Comparison of ENCODE assay signal across 9 mouse cellular contexts in genomic region chr16:33673530-33674109, GRCm38 (mm10). TPM values are rescaled to one million over a fixed set of nuclear protein-coding genes. Genes with fewer than 3 reads are reported as not detected.
DNase-seq lines count a peak whose midpoint lies in the region; ATAC-seq lines count a peak whose summit lies in the region.
"Had no signal": no experiment of that assay in that cellular context is flagged by ENCODE, and none has a peak within 500 bp of the region (broad histone marks: within the 10 kb centered on the region; RNA-seq: fewer than 3 reads in every experiment).

No protein-coding gene starts in this region.

- H3K9ac ChIP-seq in kidney, embryonic 16.5 days (replicated peaks; ENCODE audit: low read length) = no peak overlapping the region
- H3K9ac ChIP-seq in embryonic facial prominence, embryonic 14.5 days (ENCODE audit: low read depth, low read length) = no peak overlapping the region
- H3K9ac ChIP-seq in hindbrain, embryonic 11.5 days (ENCODE audit: low read depth, low read length) = no peak overlapping the region
- H3K9ac ChIP-seq in neural tube, embryonic 12.5 days = no peak overlapping the region

- H3K27ac ChIP-seq in kidney, embryonic 16.5 days (ENCODE audit: low read length) = no peak overlapping the region
- H3K27ac ChIP-seq in embryonic facial prominence, embryonic 14.5 days (replicated peaks; ENCODE audit: low read depth, low read length) = no peak overlapping the region
- peak overlapping the region; percentile 39; the same call in 1 of the 2 replicates for H3K27ac ChIP-seq in hindbrain, embryonic 11.5 days (ENCODE audit: low read depth, low read length)
- no peak overlapping the region for H3K27ac ChIP-seq in neural tube, embryonic 12.5 days
- H3K27ac ChIP-seq: macrophage had no signal

- WGBS in kidney, embryonic 16.5 days = 45% methylated on average over 14 of the region's 14 CpGs
- WGBS in embryonic facial prominence, embryonic 14.5 days = 47% methylated on average over 14 of the region's 14 CpGs
- WGBS in hindbrain, embryonic 11.5 days = 51% methylated on average over 14 of the region's 14 CpGs
- WGBS in neural tube, embryonic 12.5 days = 54% methylated on average over 14 of the region's 14 CpGs

- no peaks in the 10 kb centered on the region for H3K36me3 ChIP-seq in kidney, embryonic 16.5 days (ENCODE audit: insufficient read depth, low read length)
- H3K36me3 ChIP-seq in embryonic facial prominence, embryonic 14.5 days (ENCODE audit: control insufficient read depth, insufficient read depth, low read length) = no peaks in the 10 kb centered on the region
- no peaks in the 10 kb centered on the region for H3K36me3 ChIP-seq in hindbrain, embryonic 11.5 days (ENCODE audit: control insufficient read depth, insufficient read depth, low read length)
- no peaks in the 10 kb centered on the region for H3K36me3 ChIP-seq in neural tube, embryonic 12.5 days

- no peak overlapping the region for H3K4me3 ChIP-seq in kidney, embryonic 16.5 days (ENCODE audit: low read length)
- H3K4me3 ChIP-seq in embryonic facial prominence, embryonic 14.5 days (ENCODE audit: low read depth, low read length) = no peak overlapping the region
- no peak overlapping the region for H3K4me3 ChIP-seq in hindbrain, embryonic 11.5 days (ENCODE audit: low read depth, low read length)
- no peak overlapping the region for H3K4me3 ChIP-seq in neural tube, embryonic 12.5 days

- peaks cover 5% of the 10 kb centered on the region; the same call in 1 of the 2 replicates for H3K4me1 ChIP-seq in kidney, embryonic 16.5 days (ENCODE audit: insufficient read depth, low read length)
- H3K4me1 ChIP-seq in embryonic facial prominence, embryonic 14.5 days (ENCODE audit: control insufficient read depth, insufficient read depth, low read length) = no peaks in the 10 kb centered on the region
- no peaks in the 10 kb centered on the region for H3K4me1 ChIP-seq in hindbrain, embryonic 11.5 days (replicated peaks; ENCODE audit: control insufficient read depth, insufficient read depth, low read length)
- H3K4me1 ChIP-seq in neural tube, embryonic 12.5 days = 0 out of 2 replicates have a peak, but pooled peaks cover 2% of the 10 kb centered on the region

- H3K27me3 ChIP-seq in kidney, embryonic 16.5 days (ENCODE audit: insufficient read depth, low read length) = no peaks in the 10 kb centered on the region
- H3K27me3 ChIP-seq in embryonic facial prominence, embryonic 14.5 days (replicated peaks; ENCODE audit: control insufficient read depth, insufficient read depth, low read length) = no peaks in the 10 kb centered on the region
- no peaks in the 10 kb centered on the region for H3K27me3 ChIP-seq in hindbrain, embryonic 11.5 days (ENCODE audit: control insufficient read depth, insufficient read depth, low read length)
- no peaks in the 10 kb centered on the region for H3K27me3 ChIP-seq in neural tube, embryonic 12.5 days (replicated peaks)

- H3K9me3 ChIP-seq in kidney, embryonic 16.5 days (ENCODE audit: low read length) = no peaks in the 10 kb centered on the region
- no peaks in the 10 kb centered on the region for H3K9me3 ChIP-seq in embryonic facial prominence, embryonic 14.5 days (ENCODE audit: control insufficient read depth, low read length)
- H3K9me3 ChIP-seq in hindbrain, embryonic 11.5 days (ENCODE audit: control insufficient read depth, low read length) = no peaks in the 10 kb centered on the region
- H3K9me3 ChIP-seq in neural tube, embryonic 12.5 days = no peaks in the 10 kb centered on the region

- H3K4me2 ChIP-seq in kidney, embryonic 16.5 days (replicated peaks; ENCODE audit: low read depth, low read length) = no peak overlapping the region
- no peak overlapping the region for H3K4me2 ChIP-seq in embryonic facial prominence, embryonic 14.5 days (ENCODE audit: low read depth, low read length)
- no peak overlapping the region for H3K4me2 ChIP-seq in hindbrain, embryonic 11.5 days (replicated peaks; ENCODE audit: low read depth, low read length)
- H3K4me2 ChIP-seq in neural tube, embryonic 12.5 days (replicated peaks) = no peak overlapping the region

- DNase-seq in kidney, postnatal 36 days = no peak
- DNase-seq in embryonic facial prominence, embryonic 14.5 days (ENCODE audit: low spot score) = peak; percentile 71
- peak; percentile 46 for DNase-seq in hindbrain, embryonic 11.5 days (ENCODE audit: low spot score)
- no peak for DNase-seq in left cerebral cortex, postnatal 14 days (ENCODE audit: low spot score in 2 of 2)
- no peak for DNase-seq in thymus, postnatal 36 days

- peak; percentile 81 for ATAC-seq in kidney, embryonic 16.5 days (ENCODE audit: low FRiP score, low TSS enrichment)
- peak; percentile 82; the same call in 1 of the 2 replicates for ATAC-seq in embryonic facial prominence, embryonic 14.5 days (ENCODE audit: low read depth)
- ATAC-seq in hindbrain, embryonic 11.5 days (ENCODE audit: low FRiP score) = peak; percentile 77
- peak; percentile 37; the same call in 1 of the 2 replicates for ATAC-seq in neural tube, embryonic 12.5 days (ENCODE audit: low FRiP score, low read depth)
- ATAC-seq in megakaryocyte, adult 5-6 weeks (ENCODE audit: poor library complexity, severe bottlenecking) = no peak

- intact Hi-C loops in left cerebral cortex, postnatal 14 days (cut with DNase I) = no loop called here

RNA-seq across cellular contexts. Expression of gene Heg1, which starts 10.6 kb away (rescaled TPM):
- 14.3 and 17.3 TPM in 2 replicates for polyA plus RNA-seq in kidney, embryonic 16.5 days (2015; fragmentation: Nextera tagmentation; extraction: Ambion mirVana)
- polyA plus RNA-seq in embryonic facial prominence, embryonic 14.5 days (2014; fragmentation: Nextera tagmentation; extraction: Ambion mirVana) = 24.6 and 25.4 TPM in 2 replicates
- 22.8 and 23.4 TPM in 2 replicates for polyA plus RNA-seq in hindbrain, embryonic 11.5 days (2014; fragmentation: Nextera tagmentation; extraction: Ambion mirVana)
- 19.9 TPM in 2 replicates for polyA plus RNA-seq in neural tube, embryonic 12.5 days (2016; fragmentation: Nextera tagmentation; extraction: Ambion mirVana)
- total RNA-seq in left cerebral cortex, postnatal 14 days (2021) = 10 to 100 TPM; 37.6 to 37.7 TPM
- total RNA-seq in megakaryocyte, adult 5-6 weeks (2015) = 21.0 and 21.5 TPM in 2 replicates
- total RNA-seq in megakaryocyte, adult 5-6 weeks (2017) = 10.7 and 12.0 TPM in 2 replicates

Comparison
In these comparisons a context has a peak if more than half of its experiments do, and no peak if none do; other contexts are left out.
1. DNase-seq: peak in embryonic facial prominence, embryonic 14.5 days (single experiment) and hindbrain, embryonic 11.5 days (single experiment); none in kidney, postnatal 36 days (0 of 2), left cerebral cortex, postnatal 14 days (0 of 2) and thymus, postnatal 36 days (0 of 2).